Comparison of ENCODE assay signal across 29 mouse cellular contexts in the genomic region with DNA sequence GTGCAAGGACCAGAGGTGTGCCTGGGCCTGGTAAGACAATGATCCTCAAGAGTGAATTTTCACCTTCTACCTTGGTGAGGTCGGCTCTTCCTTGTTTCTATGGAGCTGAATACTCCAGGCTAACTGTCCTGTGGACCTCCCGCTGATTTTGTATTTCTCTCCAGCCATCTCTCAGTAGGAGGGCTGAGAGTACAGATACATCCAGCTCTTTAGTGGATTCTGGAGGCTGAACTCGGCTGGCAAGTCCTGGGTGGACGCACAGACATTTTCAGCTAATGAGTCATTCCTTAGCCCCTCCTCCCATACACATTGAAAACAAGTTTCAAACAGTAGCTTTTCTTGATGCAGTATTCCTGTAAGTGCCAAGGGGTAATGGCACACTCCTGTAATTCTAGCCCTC. TPM values are rescaled to one million over a fixed set of nuclear protein-coding genes. Genes with fewer than 3 reads are reported as not detected.
DNase-seq lines count a peak whose midpoint lies in the region.
"Had no signal": no experiment of that assay in that cellular context is flagged by ENCODE, and none has a peak within 500 bp of the region (broad histone marks: within the 10 kb centered on the region; RNA-seq: fewer than 3 reads in every experiment).

No protein-coding gene starts in this region.

- no peak overlapping the region for H3K27ac ChIP-seq in limb, embryonic 10.5 days
- H3K27ac ChIP-seq: forebrain, embryonic 13.5 days; hindbrain, embryonic 14.5 days; kidney, postnatal 0 days; limb, embryonic 15.5 days; liver, embryonic 13.5 days; neural tube, embryonic 12.5 days had no signal

- DNase-seq in heart, adult 11 months, result peak; percentile 79
- no peak for DNase-seq in heart, postnatal 14 days
- DNase-seq in 3T3-L1 (ENCODE audit: low read depth, low spot score), result peak; percentile 65
- DNase-seq in Muller cell, postnatal 12 days (ENCODE audit: inconsistent ontology term), result peak; percentile 68
- peak; percentile 97 for DNase-seq in ZHBTc4 (ENCODE audit: low read depth, low spot score)
- DNase-seq in adrenal gland, adult 18-20 months (ENCODE audit: low spot score in 2 of 2), result no peak
- DNase-seq in limb, embryonic 10.5 days (ENCODE audit: low spot score), result no peak
- no peak for DNase-seq in adipocyte (ENCODE audit: low spot score)
- DNase-seq: adrenal gland, postnatal 14 days; cerebellum, adult 11-12 months; cerebellum, adult 9-11 months; embryo, embryonic 11 days; gastrocnemius, postnatal 25 days; heart, adult 18-20 months; kidney, adult 18-20 months; kidney, postnatal 4 days; layer of hippocampus, postnatal 36 days; left cerebral cortex, postnatal 4 days; liver, embryonic 13.5 days; lung, adult 18-20 months; lung, postnatal 10 days; thymus, postnatal 4 days had no signal

- no peaks in the 10 kb centered on the region for H3K27me3 ChIP-seq in limb, embryonic 10.5 days (ENCODE audit: low read depth, poor library complexity, severe bottlenecking)
- H3K27me3 ChIP-seq: CH12.LX; forebrain, embryonic 13.5 days; heart, embryonic 12.5 days; limb, embryonic 15.5 days; liver, embryonic 13.5 days; neural tube, embryonic 12.5 days had no signal

- peaks cover 22% of the 10 kb centered on the region for H3K4me1 ChIP-seq in limb, embryonic 10.5 days
- H3K4me1 ChIP-seq: forebrain, embryonic 13.5 days; liver, embryonic 13.5 days; neural tube, embryonic 12.5 days had no signal

- intact Hi-C loops in heart, postnatal 14 days (cut with DNase I), result no loop called here

- no peaks in the 10 kb centered on the region for H3K9me3 ChIP-seq in limb, embryonic 10.5 days (replicated peaks)
- H3K9me3 ChIP-seq: forebrain, embryonic 13.5 days; heart, embryonic 12.5 days; limb, embryonic 15.5 days; liver, embryonic 13.5 days; neural tube, embryonic 12.5 days had no signal

- WGBS in limb, embryonic 10.5 days, result 59% methylated on average over 4 of the region's 4 CpGs

- H3K36me3 ChIP-seq in limb, embryonic 10.5 days, result no peaks in the 10 kb centered on the region
- H3K36me3 ChIP-seq: heart, embryonic 12.5 days; limb, embryonic 15.5 days; liver, embryonic 13.5 days; neural tube, embryonic 12.5 days had no signal

- no peak overlapping the region for H3K4me3 ChIP-seq in limb, embryonic 10.5 days
- H3K4me3 ChIP-seq: forebrain, embryonic 13.5 days; heart, embryonic 12.5 days; limb, embryonic 15.5 days; liver, embryonic 13.5 days; neural tube, embryonic 12.5 days had no signal

RNA-seq across cellular contexts. Expression of a gene that starts 49.2 kb away (rescaled TPM):
- 100 to 1,000 TPM; 436 to 469 TPM for total RNA-seq in heart, postnatal 14 days (2021)
- total RNA-seq in adrenal gland, adult 18-20 months (2021), result 100 to 1,000 TPM; 190 to 409 TPM
- polyA plus RNA-seq in limb, embryonic 10.5 days (2016; fragmentation: Nextera tagmentation; extraction: Ambion mirVana), result 203 and 246 TPM in 2 replicates

Comparison
In these comparisons a context has a peak if more than half of its experiments do, and no peak if none do; other contexts are left out.
1. DNase-seq: peak in heart, adult 11 months (single experiment), 3T3-L1 (single experiment), Muller cell, postnatal 12 days (single experiment) and ZHBTc4 (single experiment); none in heart, postnatal 14 days (0 of 2), adrenal gland, adult 18-20 months (0 of 2), limb, embryonic 10.5 days (single experiment) and adipocyte (single experiment).